Mouse (Mus musculus) natural killer cell, adult 2 months (primary cell): ENCODE results near the gene Prps1l1.

Experiments used
- DNase-seq, 2 experiments: peaks; one replicate each; pipeline ENCODE4 v3.0.0; 2022; ENCODE audit warnings: low spot score in 2 of 2

Gene Prps1l1

DNA sequence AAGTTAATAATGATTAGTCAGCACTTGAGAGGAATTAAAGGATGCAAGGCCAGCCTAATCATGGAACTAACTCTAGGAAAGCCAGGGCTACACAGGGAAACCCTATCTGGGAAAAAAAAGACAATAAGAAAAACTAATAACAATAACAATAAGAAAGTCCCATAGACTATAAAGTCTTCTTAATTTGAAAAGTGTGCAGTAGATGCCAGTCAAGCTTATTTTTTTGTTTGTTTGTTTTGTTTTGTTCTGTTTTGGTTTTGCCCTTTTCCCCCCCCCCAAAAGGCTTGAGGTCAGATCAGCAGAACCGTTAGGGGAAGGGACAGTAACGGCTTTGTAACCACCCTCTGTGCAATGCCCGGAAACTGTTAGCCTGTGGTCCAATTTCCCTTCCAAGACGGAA lies at the start of gene Prps1l1:
Prps1l1 (plus strand) TSS at position 301 of the 400 bp plus-strand sequence.
- DNase-seq, result no peak

DNA sequence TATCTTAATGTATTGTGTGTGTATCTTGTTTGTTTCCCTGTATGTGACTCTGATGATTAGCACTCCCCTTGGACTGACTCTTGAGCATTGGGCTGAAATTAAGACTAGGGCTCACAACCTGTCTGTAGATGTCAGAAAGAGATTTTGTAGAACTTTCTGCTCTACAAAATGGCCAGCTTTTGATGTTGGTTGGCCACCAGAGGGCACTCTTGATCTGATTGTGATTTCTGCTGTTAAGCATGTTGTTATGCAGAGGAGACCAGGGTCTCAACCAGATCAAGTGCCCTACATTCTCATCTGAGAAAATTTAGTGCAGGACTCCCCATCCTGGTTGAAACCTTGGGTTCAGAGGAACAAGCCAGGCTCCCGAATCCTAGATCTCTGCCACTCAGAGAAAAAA lies 46.6 kb upstream of the Prps1l1 start:
- DNase-seq, result peak; percentile 5 to 13

DNA sequence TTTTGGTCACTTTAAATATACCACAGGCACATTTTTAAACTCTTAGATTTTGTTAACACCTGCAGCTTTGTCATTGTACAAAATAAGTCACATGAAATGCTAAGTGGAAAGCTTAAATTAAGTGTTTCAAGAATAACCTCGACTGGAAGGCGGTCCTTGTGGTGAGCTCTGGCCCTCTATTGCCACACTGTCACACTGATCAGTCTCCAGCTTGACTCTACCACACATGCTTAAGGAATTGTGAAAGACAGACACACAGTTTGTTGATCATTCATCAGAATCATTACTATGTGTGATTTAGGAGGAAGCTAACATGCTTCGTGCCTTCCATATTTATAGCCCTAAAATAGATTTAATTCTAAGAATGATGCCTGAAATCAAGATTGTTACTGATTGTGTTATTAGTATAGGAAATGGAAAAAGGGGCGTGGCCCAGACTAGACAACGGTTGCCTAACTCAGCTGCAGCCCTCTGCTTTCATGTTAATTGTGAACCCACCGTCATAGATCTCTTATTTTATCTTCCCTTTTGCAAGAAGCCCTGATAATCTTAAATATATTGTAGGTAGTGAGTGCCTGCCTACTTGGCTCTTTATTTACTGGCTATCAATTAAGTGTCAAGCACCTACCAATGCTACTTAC lies 35.4 kb upstream of the Prps1l1 start:
- no peak for DNase-seq

DNA sequence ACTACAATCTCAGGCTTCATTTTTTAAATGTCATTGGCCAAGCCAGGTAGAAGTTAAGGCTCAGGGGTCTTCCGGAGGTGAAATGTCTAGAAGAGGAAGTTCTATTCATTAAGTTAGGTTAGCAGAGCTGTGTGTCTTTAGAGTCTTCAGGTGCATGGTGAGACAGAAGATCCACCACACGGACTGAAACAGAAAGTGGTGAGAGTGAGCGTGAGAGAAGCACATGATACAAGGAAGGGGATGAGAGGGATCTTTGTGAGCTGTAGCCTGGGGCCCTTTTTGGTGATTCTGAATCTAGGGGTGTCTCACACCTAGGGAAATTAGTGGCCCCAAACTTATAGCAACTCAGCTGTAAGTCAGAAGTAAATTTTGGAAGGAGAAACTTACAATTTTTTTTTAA lies 8.6 kb upstream of the Prps1l1 start:
- DNase-seq, result no peak

DNA sequence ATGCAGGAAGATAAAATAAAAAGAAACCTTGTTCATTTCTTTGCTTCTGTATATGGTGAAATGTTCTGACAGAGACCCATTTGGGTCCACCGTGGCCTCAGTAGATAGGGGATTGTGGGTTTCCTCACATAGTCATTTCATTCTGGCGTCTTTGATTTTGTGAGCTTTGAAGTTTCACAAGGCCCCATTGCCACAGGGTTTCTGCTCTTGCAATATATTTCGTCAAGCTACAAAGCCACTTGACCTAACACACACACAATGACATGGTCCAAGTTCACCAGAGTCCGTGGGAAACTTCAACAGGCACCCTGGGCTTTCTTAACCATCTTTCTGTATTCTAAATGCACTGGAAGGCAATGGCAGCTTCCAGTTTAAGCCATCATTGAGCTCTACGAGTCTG lies 1.3 kb downstream of the Prps1l1 start:
- no peak for DNase-seq

DNA sequence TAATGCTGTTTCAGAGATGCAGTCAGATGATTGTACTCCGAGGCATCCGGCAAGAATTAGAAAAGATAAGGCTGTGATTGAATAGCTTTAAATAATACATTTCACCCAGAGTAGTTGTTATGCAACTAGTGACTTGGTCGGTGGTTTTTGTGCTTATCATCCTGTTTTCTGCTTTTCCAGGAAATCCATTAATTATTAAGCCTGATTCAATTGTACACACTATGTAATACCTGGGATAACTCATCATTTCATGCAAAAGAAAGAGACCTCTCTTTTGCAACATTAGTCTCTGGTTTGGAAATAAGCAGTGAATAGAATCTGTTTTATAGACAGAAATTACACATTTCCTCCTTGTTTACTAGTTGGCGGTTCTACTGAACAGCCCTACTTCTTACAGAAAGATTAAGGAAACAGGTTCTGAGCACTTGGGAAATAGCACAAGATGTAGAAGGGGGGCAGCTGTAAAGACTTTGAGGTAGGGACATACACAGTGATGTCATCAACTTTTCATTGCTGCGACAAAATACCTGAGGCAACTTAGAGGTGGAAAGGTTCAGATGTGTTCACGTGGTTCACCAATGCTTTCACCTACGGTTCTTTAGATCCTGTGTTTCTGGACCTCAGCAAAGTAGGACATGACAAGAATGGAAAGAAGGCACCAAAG lies 5.1 kb downstream of the Prps1l1 start:
- no peak for DNase-seq

DNA sequence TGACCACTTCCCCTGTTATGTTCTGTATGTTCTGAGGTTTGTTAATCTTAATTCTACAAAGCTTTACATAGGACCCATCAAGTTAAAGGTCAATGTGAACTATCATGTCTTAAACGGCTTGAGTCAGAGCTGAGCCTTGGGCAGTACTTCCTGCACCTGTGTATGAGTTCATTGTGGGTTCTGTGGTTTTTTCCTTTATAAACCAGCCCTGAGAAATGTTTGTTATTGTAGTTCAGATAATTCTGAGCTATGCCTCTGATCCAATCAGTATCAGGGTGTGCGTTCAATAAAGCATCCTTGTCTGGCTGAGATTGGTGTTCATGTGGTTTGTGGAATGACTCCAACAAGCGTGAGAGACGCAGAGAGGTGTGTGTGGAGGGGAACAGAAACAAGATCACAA lies 5.8 kb downstream of the Prps1l1 start:
- peak; percentile 16 to 20 for DNase-seq

DNA sequence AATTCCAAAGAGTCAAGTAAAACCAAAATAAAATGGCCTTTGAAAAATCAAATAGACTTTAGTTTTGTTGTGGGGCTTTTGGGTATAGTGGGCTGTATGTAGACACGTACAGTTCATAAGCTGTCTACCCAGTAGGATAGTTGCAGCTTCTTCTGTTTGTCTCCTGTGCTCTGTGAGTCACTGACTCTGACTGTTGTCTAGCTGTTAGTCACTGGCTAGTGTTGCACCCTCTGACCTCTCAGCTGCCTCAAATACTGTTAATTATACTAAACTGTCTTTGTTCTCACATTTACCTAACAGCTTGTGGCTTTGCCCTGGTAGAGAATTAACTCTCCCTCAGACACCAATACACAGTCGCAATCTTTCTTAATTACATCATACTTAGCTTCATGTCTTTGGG lies 7.3 kb downstream of the Prps1l1 start:
- DNase-seq, result peak in 1 of 2 experiments; percentile 3

DNA sequence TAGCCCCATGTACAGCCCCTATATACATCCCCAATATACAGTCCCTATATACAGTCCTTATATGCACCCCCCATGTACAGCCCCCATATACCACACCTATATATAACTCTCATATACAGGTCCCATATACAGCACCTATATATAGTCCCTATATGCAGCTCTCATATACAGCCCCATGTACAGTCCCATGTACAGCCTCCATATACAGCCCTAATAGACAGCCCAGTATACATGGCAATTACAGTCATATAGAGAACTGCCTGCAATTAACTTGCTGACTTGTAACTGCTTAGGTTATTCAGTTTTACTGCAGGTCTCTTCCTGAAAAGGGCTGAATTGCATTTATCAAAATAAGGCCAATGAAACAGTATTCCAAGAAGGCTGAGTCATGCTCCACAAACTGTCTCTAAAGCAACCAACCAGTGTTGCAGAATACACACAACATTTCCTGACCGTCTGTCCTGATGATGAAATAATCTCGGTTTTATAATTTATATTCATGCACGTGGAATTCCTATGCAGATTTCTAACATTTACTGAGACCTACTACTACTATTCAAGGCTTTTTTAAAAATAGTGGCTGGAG lies 13.1 kb downstream of the Prps1l1 start:
- DNase-seq, result no peak

DNA sequence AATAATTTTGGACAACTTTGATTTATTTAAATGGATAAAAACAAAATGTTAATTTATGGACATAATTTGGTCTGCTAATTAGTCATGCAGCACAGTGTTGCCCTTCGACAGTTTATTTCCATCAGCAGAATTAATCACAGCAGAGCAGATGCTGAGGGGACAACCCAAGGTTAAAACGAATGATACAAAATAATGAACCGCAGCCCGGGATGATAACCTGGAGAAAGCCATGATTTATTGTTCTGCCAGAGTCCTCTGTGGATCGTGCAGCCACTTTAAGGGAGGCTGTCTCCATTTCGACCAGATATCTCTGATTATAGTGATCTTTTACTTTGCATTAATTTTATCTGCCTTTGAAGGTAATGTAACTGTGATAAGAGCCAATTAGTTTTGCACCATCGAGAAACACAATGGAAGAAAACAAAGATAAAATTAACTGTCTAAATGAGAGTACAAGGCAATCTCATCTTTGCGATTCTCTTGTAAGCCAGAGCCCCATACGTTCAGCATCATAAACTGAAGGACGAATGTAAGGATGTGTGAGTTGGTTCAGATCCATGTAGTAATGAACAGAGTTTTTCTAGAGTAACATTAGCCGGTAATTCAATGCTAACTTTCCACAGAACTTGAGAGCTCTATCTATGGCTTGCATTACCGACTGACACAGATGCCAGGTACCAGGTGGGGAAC lies 14.4 kb downstream of the Prps1l1 start:
- no peak for DNase-seq

DNA sequence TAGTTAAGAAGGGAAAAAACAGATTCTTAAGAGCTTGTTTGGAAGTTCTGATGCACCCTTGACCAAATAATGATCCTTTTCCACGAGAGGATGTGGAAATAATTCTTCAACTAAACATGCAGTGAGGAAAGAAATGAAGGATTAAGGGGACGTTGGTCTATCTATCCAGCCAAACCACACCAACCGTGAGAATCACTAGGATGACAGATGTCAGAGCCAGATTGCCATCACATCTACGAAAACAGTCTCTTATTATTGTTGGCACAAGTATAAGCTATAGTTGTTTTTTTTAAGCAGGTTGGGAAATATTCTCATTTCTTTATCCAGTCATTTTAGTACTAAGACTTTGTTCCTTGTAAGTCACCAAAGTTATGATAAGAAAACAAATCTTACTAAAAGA lies 15.8 kb downstream of the Prps1l1 start:
- DNase-seq, result no peak

DNA sequence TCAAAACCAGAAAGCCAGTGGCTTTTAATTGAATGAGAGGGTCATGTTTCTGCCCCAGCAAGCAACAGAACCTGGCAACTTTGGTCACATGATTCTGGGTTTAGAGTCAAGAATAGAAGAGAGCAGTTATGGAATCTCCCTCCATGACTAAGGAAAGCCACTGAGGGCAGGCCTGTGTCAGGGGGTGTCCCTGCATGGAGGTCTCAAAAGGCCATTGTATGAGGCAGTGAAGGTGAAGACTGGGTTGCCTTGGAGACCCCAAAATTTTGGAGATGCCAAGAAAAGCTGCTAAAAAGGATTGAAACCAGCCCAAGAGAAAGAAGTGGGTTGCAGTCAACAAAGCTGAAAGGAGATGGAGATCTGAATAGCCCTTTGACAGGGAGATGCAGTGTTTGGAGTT lies 21.2 kb downstream of the Prps1l1 start:
- no peak for DNase-seq

DNA sequence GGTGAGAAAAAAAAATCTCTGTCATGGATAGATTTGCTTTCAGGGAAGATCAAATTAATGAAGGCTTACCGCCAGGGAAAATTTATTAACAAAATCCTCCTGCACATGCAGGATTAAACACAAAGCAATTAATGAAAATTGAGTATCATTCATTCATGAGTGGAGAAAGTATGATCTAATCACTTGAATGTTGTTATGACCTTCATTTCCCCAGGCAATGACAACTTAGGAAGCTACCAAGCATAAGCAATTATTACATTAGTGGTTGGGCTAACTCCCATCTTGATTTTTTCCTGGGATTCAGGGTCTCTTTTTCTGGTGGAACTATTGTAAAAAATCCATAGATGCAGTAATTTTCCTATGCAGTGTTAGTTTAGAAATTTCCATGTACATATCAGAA lies 23.3 kb downstream of the Prps1l1 start:
- no peak for DNase-seq

DNA sequence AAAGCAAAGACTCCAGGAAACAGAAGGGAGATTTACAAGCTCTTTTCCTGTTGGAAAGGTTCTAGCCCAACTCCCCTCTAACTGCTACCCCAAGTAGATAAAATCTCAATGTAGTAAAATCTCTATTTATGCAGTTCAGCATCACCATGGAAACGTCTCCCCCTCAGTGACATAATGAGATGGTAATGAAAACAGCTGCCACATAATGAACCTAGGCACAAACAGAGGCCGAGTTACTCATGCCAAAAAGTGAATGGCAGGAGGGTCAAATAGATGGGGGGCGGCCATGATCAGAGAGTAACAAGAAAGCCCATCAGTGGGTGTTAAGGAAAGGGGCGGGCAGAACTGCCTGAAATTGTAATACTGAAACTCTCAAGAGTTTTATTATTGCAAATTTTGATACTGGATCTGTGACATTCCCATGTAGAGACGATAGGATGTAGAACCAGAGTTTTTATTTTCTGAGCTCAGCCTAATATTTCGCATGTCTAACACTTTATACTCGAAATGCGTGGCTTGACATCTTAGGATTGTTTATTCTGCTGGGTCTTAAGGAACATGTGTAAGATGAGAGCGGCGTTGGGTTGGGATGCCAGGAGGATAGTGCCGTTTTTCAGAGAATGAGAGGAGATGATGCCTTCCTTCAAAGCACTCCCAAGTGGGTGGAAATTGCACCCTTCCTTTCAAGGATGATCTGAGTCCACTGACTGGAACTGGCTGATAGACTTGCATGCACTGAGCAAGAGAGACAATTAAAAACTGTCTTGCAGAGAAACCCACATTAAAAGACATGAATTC lies 24.0 kb downstream of the Prps1l1 start:
- no peak for DNase-seq

DNA sequence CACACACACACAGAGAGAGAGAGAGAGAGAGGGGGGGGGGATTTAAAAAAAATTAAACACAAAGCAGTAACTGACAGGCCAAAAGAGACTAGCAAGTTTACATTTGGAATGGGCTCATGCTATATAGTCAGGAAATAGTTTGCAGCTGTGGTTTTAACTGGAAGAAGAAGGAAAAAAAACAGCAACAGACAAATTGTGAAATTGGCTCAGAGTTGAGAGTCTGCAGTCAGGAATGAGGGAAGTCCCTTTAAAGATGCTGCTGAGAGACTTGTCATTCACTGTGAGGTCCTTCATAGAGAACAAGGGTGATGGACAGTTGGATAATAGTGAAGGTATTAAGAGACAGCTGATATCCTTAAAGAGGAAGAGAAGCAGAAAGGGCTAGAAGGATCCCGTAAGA lies 26.9 kb downstream of the Prps1l1 start:
- DNase-seq, result no peak

DNA sequence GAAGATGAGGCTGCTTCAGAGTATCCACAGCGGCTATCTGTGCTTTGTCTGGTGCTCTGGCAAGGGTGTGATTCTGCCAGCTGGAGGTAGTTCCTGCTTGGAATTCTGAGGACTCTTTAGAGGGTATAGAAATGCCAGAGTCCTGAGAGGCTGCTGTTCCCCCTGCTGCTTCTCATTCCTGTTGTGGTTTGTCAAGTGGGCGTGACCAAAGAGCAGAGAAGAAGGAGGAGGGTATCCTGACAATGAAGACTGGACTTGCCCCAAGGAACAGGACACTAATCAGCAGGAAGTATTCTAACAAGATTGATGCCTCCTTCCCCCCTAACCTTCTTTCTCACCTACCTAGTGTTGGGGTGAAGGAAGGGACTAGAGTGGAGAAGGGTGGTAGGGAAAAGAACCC lies 29.4 kb downstream of the Prps1l1 start:
- DNase-seq, result no peak

DNA sequence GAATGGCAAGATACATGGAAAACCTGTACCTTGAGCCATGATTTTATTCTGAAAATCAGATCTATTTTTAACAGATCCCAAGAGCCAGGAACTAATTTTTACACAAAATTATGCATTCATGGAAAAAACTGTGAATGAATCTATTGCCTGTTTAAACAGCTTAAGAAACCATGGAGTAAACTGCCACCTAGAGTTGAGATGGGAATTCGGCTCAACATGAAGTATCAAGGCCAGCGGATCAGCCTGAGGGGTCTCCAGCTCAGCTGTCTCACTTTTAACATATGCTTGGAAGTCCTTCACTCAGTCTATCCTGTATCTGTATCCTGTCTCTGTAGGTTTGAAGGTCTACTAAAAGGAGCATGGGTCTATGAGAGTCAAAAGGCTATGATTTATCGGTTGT lies 31.5 kb downstream of the Prps1l1 start:
- DNase-seq, result no peak

DNA sequence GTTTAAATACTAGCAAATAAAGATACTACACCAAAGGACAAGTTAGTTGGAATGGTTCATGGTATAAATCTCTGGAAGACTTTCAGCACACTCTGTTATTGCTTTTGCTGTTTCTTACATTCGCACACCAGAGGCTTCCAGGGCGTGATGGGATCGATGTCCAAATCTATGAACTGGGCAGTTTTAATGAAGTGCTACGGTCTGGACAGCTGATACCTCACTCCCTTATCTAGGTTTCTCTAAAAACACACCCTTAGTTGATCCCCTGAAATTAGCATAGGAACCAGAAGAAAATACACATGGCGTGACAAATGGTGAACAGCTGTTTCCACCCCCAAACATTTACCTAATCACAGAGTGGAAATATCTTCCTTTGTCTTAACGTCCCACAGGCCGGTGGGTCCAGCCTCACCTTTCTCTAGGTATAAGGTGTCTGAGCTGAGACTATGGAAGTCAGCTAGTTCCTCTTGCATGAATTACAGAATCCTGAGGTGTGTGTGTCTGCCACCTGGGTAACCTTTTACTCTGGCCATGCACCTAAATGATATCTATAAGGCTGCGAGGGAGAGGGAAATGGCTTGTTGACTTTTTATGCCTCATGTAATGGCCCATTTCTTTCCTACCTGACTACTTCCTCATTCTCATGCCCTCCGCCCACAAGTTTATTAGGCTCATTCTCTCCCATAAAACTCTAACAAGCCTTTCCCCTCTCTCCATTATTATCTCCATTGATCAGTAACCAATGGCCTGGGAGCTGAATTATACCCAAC lies 32.1 kb downstream of the Prps1l1 start:
- DNase-seq, result no peak

DNA sequence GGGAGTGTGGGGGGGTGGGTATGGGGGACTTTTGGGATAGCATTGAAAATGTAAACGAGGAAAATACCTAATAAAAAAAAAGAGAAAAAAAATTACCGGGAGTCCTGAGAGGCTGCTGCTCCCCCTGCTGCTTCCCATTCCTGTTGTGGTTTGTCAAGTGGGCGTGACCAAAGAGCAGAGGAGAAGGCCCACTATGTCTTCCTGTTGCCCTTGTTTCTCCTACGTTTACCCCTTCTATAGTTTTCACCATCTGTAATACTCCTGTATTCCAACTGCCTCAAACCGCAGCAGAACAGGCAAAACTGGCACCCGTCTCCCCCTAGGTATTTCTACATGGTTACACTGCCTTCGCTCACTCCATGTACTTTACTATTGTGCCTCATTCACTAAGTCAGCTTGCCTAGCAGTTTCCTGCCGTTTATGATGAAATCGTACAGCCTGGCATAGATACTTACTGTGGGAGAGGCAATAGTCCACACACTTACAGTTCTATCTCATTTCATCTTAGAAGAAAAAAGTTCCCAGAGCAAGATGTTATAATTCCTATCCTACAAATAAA lies 34.2 kb downstream of the Prps1l1 start:
- DNase-seq, result no peak

DNA sequence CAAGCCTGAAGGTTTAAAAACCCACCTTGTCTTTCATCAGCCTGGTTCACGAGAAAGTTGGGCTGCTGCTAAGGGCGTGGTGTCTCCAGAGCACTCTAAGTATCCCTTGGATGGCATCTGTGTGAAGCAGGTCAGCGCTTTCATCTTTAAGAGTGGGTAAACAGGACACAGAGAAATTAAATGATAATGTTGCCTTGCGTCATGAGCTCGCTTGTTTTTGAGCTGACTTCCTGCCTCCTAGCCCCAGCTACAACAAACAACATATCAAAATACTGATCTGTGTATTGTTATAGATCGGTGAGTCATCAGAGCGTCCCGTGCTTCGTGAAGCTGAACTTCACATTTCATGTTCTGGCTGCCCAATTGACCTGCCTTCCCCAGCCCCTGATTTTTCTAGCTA lies 36.7 kb downstream of the Prps1l1 start:
- DNase-seq, result no peak

DNA sequence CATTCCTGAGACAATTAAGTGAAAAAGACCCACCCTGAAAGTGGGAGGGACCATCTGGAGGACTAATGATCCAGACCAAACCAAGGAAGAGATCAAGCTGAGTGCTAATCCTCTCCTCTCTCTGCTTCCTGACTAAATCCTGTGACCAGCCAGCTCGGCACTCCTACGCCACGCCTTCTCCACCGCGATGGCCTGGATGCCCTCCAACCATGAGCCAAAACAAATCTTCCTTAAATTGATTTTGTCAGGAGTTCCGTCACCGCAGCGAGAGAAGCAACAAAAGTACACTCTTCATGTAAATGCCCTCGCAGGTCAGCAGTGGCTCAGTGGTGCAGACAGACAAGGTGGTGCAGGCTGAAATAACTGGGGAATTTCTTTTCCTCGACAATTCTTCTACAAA lies 37.5 kb downstream of the Prps1l1 start:
- DNase-seq, result no peak
